Mouse (Mus musculus): ENCODE measurements around the gene Hist3h2ba. TPM values are rescaled to one million over a fixed set of nuclear protein-coding genes. Genes with fewer than 3 reads are reported as not detected.

The Hist3h2ba gene
- polyA plus RNA-seq, 1 experiment from 2014 or later, result 9.2 TPM

GRCm38 (mm10) chr11:58918759-58919158, 30.0 kb upstream of the Hist3h2ba start:
- Histone ChIP-seq H3K36me3 (replicated peaks) (peaks cover 38% of the 10 kb centered on the region), H3K4me1 (replicated peaks) (peaks cover 72% of the 10 kb centered on the region), H3K4me2 (peak overlapping the region; percentile 81), H3K9me3 (replicated peaks) (no peaks in the 10 kb centered on the region), H3K27me3 (no peaks in the 10 kb centered on the region), H3K4me3 (replicated peaks) (peak overlapping the region; percentile 69), H3K9ac (peak overlapping the region; percentile 84), H3K27ac (replicated peaks) (peak overlapping the region; percentile 97)
- ATAC-seq (ENCODE audit: insufficient read depth), result 0 out of 2 replicates have a peak, but pooled peaks have one; percentile 13
- WGBS (ENCODE audit: insufficient replicate concordance), result 41% methylated on average over 5 of the region's 5 CpGs

- Histone ChIP-seq H3K27me3 (no peaks in the 10 kb centered on the region), H3K36me3 (replicated peaks) (peaks cover 52% of the 10 kb centered on the region), H3K9ac (no peak overlapping the region), H3K9me3 (replicated peaks) (no peaks in the 10 kb centered on the region), H3K4me3 (replicated peaks) (no peak overlapping the region), H3K27ac (replicated peaks) (no peak overlapping the region), H3K4me2 (no peak overlapping the region), H3K4me1 (replicated peaks) (peaks cover 41% of the 10 kb centered on the region)
- 83% methylated on average over 9 of the region's 9 CpGs for WGBS (ENCODE audit: insufficient replicate concordance)
- ATAC-seq (ENCODE audit: insufficient read depth), result no peak
Measured at GRCm38 (mm10) chr11:58922420-58922819, 26.3 kb upstream of the Hist3h2ba start.

- Histone ChIP-seq H3K9me3 (replicated peaks) (no peaks in the 10 kb centered on the region), H3K4me3 (replicated peaks) (no peak overlapping the region), H3K36me3 (replicated peaks) (peaks cover 43% of the 10 kb centered on the region), H3K9ac (no peak overlapping the region), H3K4me1 (replicated peaks) (peaks cover 47% of the 10 kb centered on the region), H3K4me2 (no peak overlapping the region), H3K27me3 (no peaks in the 10 kb centered on the region), H3K27ac (replicated peaks) (no peak overlapping the region)
- ATAC-seq (ENCODE audit: insufficient read depth), result no peak
- WGBS (ENCODE audit: insufficient replicate concordance), result 73% methylated on average over 3 of the region's 3 CpGs
Measured at GRCm38 (mm10) chr11:58926651-58927050, 22.1 kb upstream of the Hist3h2ba start.

GRCm38 (mm10) chr11:58927053-58927452, 21.7 kb upstream of the Hist3h2ba start:
- Histone ChIP-seq H3K4me1 (replicated peaks) (peaks cover 50% of the 10 kb centered on the region), H3K36me3 (replicated peaks) (peaks cover 43% of the 10 kb centered on the region), H3K4me3 (replicated peaks) (no peak overlapping the region), H3K9me3 (replicated peaks) (no peaks in the 10 kb centered on the region), H3K27me3 (no peaks in the 10 kb centered on the region), H3K9ac (0 out of 2 replicates have a peak overlapping the region, but pooled peaks have one; percentile 5), H3K27ac (replicated peaks) (peak overlapping the region; percentile 86; the same call in 1 of the 2 replicates), H3K4me2 (peak overlapping the region; percentile 74; the same call in 1 of the 2 replicates)
- ATAC-seq (ENCODE audit: insufficient read depth), result no peak
- WGBS (ENCODE audit: insufficient replicate concordance), result 57% methylated on average over 2 of the region's 2 CpGs

- Histone ChIP-seq H3K9ac (peak overlapping the region; percentile 49), H3K27me3 (no peaks in the 10 kb centered on the region), H3K4me2 (peak overlapping the region; percentile 74), H3K4me3 (replicated peaks) (peak overlapping the region; percentile 53), H3K9me3 (replicated peaks) (no peaks in the 10 kb centered on the region), H3K36me3 (replicated peaks) (peaks cover 43% of the 10 kb centered on the region), H3K27ac (replicated peaks) (peak overlapping the region; percentile 86), H3K4me1 (replicated peaks) (peaks cover 50% of the 10 kb centered on the region)
- peak; percentile 81 for ATAC-seq (ENCODE audit: insufficient read depth)
- WGBS (ENCODE audit: insufficient replicate concordance), result 3% methylated on average over 20 of the region's 20 CpGs
Measured at GRCm38 (mm10) chr11:58927790-58928651, 20.7 kb upstream of the Hist3h2ba start.

- WGBS (ENCODE audit: insufficient replicate concordance), result 62% methylated on average over 4 of the region's 4 CpGs
- Histone ChIP-seq H3K4me3 (replicated peaks) (no peak overlapping the region), H3K36me3 (replicated peaks) (peaks cover 43% of the 10 kb centered on the region), H3K9me3 (replicated peaks) (no peaks in the 10 kb centered on the region), H3K27me3 (no peaks in the 10 kb centered on the region), H3K4me2 (no peak overlapping the region), H3K27ac (replicated peaks) (peak overlapping the region; percentile 86), H3K4me1 (replicated peaks) (peaks cover 50% of the 10 kb centered on the region), H3K9ac (no peak overlapping the region)
- ATAC-seq (ENCODE audit: insufficient read depth), result no peak
Measured at GRCm38 (mm10) chr11:58929055-58929454, 19.7 kb upstream of the Hist3h2ba start.

GRCm38 (mm10) chr11:58929641-58930040, 19.1 kb upstream of the Hist3h2ba start:
- no peaks in the 10 kb centered on the region for H3K9me3 ChIP-seq (replicated peaks)

GRCm38 (mm10) chr11:58930254-58930653, 18.5 kb upstream of the Hist3h2ba start:
- Histone ChIP-seq H3K27ac (replicated peaks) (peak overlapping the region; percentile 86), H3K4me2 (0 out of 2 replicates have a peak overlapping the region, but pooled peaks have one; percentile 4), H3K9ac (no peak overlapping the region), H3K9me3 (replicated peaks) (no peaks in the 10 kb centered on the region), H3K27me3 (no peaks in the 10 kb centered on the region), H3K36me3 (replicated peaks) (peaks cover 44% of the 10 kb centered on the region), H3K4me3 (replicated peaks) (no peak overlapping the region), H3K4me1 (replicated peaks) (peaks cover 50% of the 10 kb centered on the region)
- no peak for ATAC-seq (ENCODE audit: insufficient read depth)
- 23% methylated on average over 3 of the region's 3 CpGs for WGBS (ENCODE audit: insufficient replicate concordance)

More at GRCm38 (mm10) chr11:58929641-58930040, 19.1 kb upstream of the Hist3h2ba start:
- Histone ChIP-seq H3K36me3 (replicated peaks) (peaks cover 45% of the 10 kb centered on the region), H3K4me1 (replicated peaks) (peaks cover 50% of the 10 kb centered on the region), H3K4me3 (replicated peaks) (no peak overlapping the region), H3K4me2 (no peak overlapping the region), H3K27me3 (no peaks in the 10 kb centered on the region), H3K27ac (replicated peaks) (peak overlapping the region; percentile 86), H3K9ac (0 out of 2 replicates have a peak overlapping the region, but pooled peaks have one; percentile 6)
- WGBS (ENCODE audit: insufficient replicate concordance), result 43% methylated on average over 3 of the region's 3 CpGs
- ATAC-seq (ENCODE audit: insufficient read depth), result no peak

- H3K4me1 ChIP-seq (replicated peaks), result peaks cover 60% of the 10 kb centered on the region
- WGBS (ENCODE audit: insufficient replicate concordance), result 64% methylated on average over 4 of the region's 4 CpGs
- no peak overlapping the region for H3K4me3 ChIP-seq (replicated peaks)
- ATAC-seq (ENCODE audit: insufficient read depth), result no peak
- no peak overlapping the region for H3K9ac ChIP-seq
- H3K4me2 ChIP-seq, result no peak overlapping the region
- H3K27ac ChIP-seq (replicated peaks), result 0 out of 2 replicates have a peak overlapping the region, but pooled peaks have one; percentile 86
- peaks cover 54% of the 10 kb centered on the region for H3K36me3 ChIP-seq (replicated peaks)
- no peaks in the 10 kb centered on the region for H3K9me3 ChIP-seq (replicated peaks)
- no peaks in the 10 kb centered on the region for H3K27me3 ChIP-seq
Measured at GRCm38 (mm10) chr11:58931576-58931975, 17.1 kb upstream of the Hist3h2ba start.

GRCm38 (mm10) chr11:58937909-58938308, 10.8 kb upstream of the Hist3h2ba start:
- H3K4me1 ChIP-seq (replicated peaks), result peaks cover 34% of the 10 kb centered on the region
- H3K27me3 ChIP-seq, result peaks cover 11% of the 10 kb centered on the region
- H3K36me3 ChIP-seq (replicated peaks), result peaks cover 41% of the 10 kb centered on the region
- H3K9me3 ChIP-seq (replicated peaks), result no peaks in the 10 kb centered on the region
- WGBS (ENCODE audit: insufficient replicate concordance), result 2% methylated on average over 13 of the region's 13 CpGs
- H3K4me3 ChIP-seq (replicated peaks), result peak overlapping the region; percentile 94
- peak overlapping the region; percentile 96 for H3K4me2 ChIP-seq
- peak; percentile 32 for ATAC-seq (ENCODE audit: insufficient read depth)
- H3K9ac ChIP-seq, result peak overlapping the region; percentile 97
- peak overlapping the region; percentile 96 for H3K27ac ChIP-seq (replicated peaks)

- WGBS (ENCODE audit: insufficient replicate concordance), result under 1% methylated on average over 95 of the region's 95 CpGs
- Histone ChIP-seq H3K27me3 (peaks cover 17% of the 10 kb centered on the region), H3K4me1 (replicated peaks) (peaks cover 34% of the 10 kb centered on the region), H3K27ac (replicated peaks) (peak within 1 kb of the TSS; percentile 96), H3K9me3 (replicated peaks) (no peaks in the 10 kb centered on the region), H3K36me3 (replicated peaks) (peaks cover 35% of the 10 kb centered on the region), H3K9ac (peak within 1 kb of the TSS; percentile 97), H3K4me2 (peak within 1 kb of the TSS; percentile 96), H3K4me3 (replicated peaks) (peak within 1 kb of the TSS; percentile 94)
- peak; percentile 95 for ATAC-seq (ENCODE audit: insufficient read depth)
Measured at GRCm38 (mm10) chr11:58938322-58939087, 10.2 kb upstream of the Hist3h2ba start, which contains the start of gene Rnf187. Gene Rnf187 (minus strand): TSS chr11:58938916.

All from liver, embryonic 15.5 days (tissue).